Mouse (Mus musculus): Measurements from ENCODE around the gene Daxx. TPM values are rescaled to one million over a fixed set of nuclear protein-coding genes. Genes with fewer than 3 reads are reported as not detected.
"Not testable (repeated sequence)": the region's sequence is repeated elsewhere in the genome, so short reads cannot be mapped to it uniquely, and the experiment has no call there.

Gene Daxx
- polyA plus RNA-seq (2012; rRNA removed), result 56.8 and 65.6 TPM in 2 replicates

DNA sequence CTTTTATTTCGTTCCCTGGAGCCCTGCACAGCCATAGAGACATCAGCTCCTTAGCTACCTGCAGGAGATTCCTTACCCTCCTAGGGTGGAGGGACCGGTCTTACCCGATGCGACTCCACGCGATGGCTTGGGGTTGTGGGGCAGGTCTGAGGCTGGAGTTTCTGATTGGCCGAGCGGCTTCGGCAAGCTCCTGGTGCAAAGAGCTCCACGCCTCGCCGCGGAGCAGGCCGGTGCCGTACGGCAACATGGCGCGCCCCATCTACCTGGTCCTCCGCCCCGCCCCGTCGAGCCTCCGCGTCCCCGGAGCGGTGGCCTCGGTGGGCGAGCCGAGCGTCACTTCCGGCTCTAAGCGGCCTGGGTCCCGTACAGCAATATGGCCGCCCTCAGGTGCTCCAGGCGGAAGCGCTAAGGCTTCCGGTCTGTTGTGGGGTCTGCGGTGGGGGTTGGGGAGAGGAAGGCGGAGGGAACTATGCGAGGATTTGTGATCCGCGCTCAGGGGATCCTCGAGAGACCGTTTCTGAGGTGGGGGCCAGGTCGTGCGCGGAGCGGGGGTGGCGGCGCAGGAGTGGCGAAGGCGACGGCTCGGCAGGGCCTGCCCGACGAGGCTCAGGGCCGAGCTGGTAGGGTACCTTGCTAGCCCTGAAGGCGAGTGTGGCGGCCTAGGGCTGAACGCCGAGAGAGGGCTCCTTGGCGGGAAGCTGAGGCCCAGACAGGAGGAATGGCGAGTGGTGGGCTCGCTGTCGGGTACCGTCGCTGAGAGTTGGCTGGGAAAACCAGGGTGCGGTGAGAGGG lies at the start of gene Daxx:
TSS of gene Daxx (plus strand) at position 338 of the 792 bp plus-strand sequence.
- Histone ChIP-seq H3K4me3 (ENCODE audit: extremely low read depth, insufficient read depth, insufficient read length) (peak within 1 kb of the TSS; percentile 76), H3K4me1 (ENCODE audit: control insufficient read depth, insufficient read depth, insufficient read length) (no peaks in the 10 kb centered on the region; the same call in 1 of the 2 replicates), H3K27ac (ENCODE audit: insufficient read depth, low read length) (peak within 1 kb of the TSS; percentile 92), H3K36me3 (ENCODE audit: control insufficient read depth, insufficient read depth, low read length) (peaks cover 27% of the 10 kb centered on the region), H3K27me3 (ENCODE audit: control insufficient read depth, insufficient read depth, low read length) (no peaks in the 10 kb centered on the region)
- WGBS, result under 1% methylated on average over 68 of the region's 68 CpGs
- DNase-seq (ENCODE audit: low read depth in 1 of 2, low spot score in 2 of 2), result peak; percentile 95 to 99
- TF ChIP-seq POLR2A (IDR thresholded peaks at IDR 0.05; ENCODE audit: low read depth, low read length) (peak; percentile 58), CTCF (IDR thresholded peaks at IDR 0.05; ENCODE audit: extremely low read depth, insufficient read depth, insufficient read length, insufficient replicate concordance) (no peak)

DNA sequence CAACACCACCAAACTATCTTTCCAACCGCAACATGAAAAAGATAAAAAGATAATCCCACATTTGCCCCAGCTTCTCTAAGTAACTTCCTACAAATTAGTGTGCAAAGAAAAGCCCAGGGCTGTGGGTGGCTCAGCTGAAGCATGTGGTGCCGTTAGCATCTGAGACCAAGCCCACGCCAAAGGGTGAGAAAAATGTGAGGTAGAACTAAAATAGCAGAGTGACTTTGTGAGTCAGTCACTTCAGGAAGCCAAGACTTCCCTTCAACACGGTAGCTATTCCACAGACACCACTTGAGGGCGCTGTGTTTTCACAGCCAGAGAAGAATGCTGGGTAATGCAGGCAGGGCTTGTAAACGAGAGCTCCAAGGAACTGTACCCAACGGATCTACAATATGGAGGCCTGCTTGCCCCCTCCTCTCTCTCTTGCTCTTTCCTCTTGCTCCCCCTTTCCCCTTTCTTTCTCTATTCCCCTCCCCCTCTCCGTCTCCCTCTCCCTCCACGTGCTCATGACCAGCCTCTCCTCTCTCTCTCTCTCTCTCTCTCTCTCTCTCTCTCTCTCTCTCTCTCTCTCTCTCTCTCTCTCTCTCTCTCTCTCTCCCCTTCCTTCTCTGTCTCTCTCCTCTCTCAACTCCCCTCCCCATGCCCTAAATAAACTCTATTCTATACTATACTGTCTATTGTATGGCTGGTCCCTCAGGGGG lies 43.7 kb upstream of the Daxx start:
- Histone ChIP-seq H3K4me1 (ENCODE audit: control insufficient read depth, insufficient read depth, insufficient read length) (peaks cover 2% of the 10 kb centered on the region; the same call in 1 of the 2 replicates), H3K36me3 (ENCODE audit: control insufficient read depth, insufficient read depth, low read length) (no peaks in the 10 kb centered on the region), H3K27ac (ENCODE audit: insufficient read depth, low read length) (no peak overlapping the region), H3K27me3 (ENCODE audit: control insufficient read depth, insufficient read depth, low read length) (no peaks in the 10 kb centered on the region), H3K4me3 (ENCODE audit: extremely low read depth, insufficient read depth, insufficient read length) (no peak overlapping the region)
- peak; percentile 59 to 68 for DNase-seq (ENCODE audit: low read depth in 1 of 2, low spot score in 2 of 2)
- TF ChIP-seq CTCF (IDR thresholded peaks at IDR 0.05; ENCODE audit: extremely low read depth, insufficient read depth, insufficient read length, insufficient replicate concordance) (peak; percentile 54; the same call in 1 of the 2 replicates), POLR2A (IDR thresholded peaks at IDR 0.05; ENCODE audit: low read depth, low read length) (no peak)
- WGBS, result 16% methylated on average over 9 of the region's 9 CpGs

DNA sequence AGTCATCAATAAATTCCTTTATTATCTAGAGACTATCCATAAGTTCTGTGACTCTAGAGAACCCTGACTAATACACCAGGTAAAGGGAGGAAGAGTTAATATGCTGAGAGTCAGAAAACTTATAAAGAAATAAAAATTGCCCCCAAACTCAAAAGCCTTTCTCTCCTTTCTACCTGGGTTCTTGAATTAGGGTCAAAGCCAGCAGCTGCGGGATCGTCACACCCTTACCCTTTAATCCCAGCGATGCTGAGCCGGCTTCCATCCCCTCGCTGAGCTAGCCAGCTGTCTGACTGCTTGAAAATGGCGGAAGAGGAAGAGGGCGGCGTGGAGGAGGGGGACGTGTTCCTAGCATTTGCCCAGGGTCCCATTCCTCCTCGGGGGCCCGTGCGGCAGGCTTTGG lies 35.7 kb upstream of the Daxx start, which contains the start of gene Gm7029:
TSS of gene Gm7029 (plus strand) at position 301 of the 400 bp plus-strand sequence.
- not testable (repeated sequence) for DNase-seq (ENCODE audit: low read depth in 1 of 2, low spot score in 2 of 2); H3K27ac ChIP-seq (ENCODE audit: insufficient read depth, low read length); H3K4me3 ChIP-seq (ENCODE audit: extremely low read depth, insufficient read depth, insufficient read length); H3K27me3 ChIP-seq (ENCODE audit: control insufficient read depth, insufficient read depth, low read length); H3K36me3 ChIP-seq (ENCODE audit: control insufficient read depth, insufficient read depth, low read length); H3K4me1 ChIP-seq (ENCODE audit: control insufficient read depth, insufficient read depth, insufficient read length)
- 94% methylated on average over 5 of the region's 12 CpGs for WGBS

DNA sequence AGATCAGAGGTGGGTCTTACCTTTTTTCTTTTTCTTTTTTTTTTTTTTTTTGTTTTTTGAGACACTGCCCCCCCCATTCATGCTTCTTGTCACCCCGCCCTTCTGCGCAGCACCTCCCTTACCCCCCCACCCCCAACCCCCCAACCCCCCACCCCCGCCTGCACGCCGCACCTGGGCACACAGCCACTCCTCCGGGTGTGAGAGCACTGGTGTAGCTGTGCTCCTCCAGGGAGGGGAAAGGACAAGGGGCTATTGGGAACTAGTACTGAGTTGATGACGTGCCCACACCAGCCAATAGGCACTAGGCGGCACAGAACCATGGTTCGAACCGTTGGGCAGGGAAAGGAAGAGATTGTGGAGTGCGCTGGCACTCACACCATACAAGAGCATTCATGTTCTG lies 34.8 kb upstream of the Daxx start:
- Histone ChIP-seq H3K4me1 (ENCODE audit: control insufficient read depth, insufficient read depth, insufficient read length) (no peaks in the 10 kb centered on the region), H3K27me3 (ENCODE audit: control insufficient read depth, insufficient read depth, low read length) (no peaks in the 10 kb centered on the region), H3K4me3 (ENCODE audit: extremely low read depth, insufficient read depth, insufficient read length) (no peak overlapping the region), H3K27ac (ENCODE audit: insufficient read depth, low read length) (no peak overlapping the region), H3K36me3 (ENCODE audit: control insufficient read depth, insufficient read depth, low read length) (no peaks in the 10 kb centered on the region)
- WGBS, result 93% methylated on average over 11 of the region's 11 CpGs
- no peak for DNase-seq (ENCODE audit: low read depth in 1 of 2, low spot score in 2 of 2)
- TF ChIP-seq POLR2A (IDR thresholded peaks at IDR 0.05; ENCODE audit: low read depth, low read length) (no peak), CTCF (IDR thresholded peaks at IDR 0.05; ENCODE audit: extremely low read depth, insufficient read depth, insufficient read length, insufficient replicate concordance) (no peak)

DNA sequence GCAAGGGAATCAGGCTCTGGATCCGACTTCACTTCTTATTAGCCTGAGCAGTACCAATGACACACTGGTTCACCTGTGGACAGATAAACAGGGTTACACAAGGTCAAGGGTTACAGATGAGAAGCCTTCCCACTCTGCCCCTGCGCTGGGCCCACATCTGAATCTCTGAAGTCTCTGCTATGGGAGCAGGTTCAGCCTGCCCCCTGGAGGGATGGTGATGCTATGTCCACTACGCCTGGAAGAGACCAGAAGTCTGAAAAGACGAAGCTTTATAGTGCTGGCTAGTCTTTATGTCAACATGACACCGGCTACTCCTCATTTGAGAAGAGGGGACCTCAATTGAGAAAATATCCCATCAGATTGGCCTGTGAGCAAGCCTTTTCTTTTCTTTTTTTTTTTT lies 33.4 kb upstream of the Daxx start:
- peak in 1 of 2 experiments; percentile 9 for DNase-seq (ENCODE audit: low read depth in 1 of 2, low spot score in 2 of 2)
- H3K36me3 ChIP-seq (ENCODE audit: control insufficient read depth, insufficient read depth, low read length); H3K27ac ChIP-seq (ENCODE audit: insufficient read depth, low read length); H3K27me3 ChIP-seq (ENCODE audit: control insufficient read depth, insufficient read depth, low read length); H3K4me3 ChIP-seq (ENCODE audit: extremely low read depth, insufficient read depth, insufficient read length); H3K4me1 ChIP-seq (ENCODE audit: control insufficient read depth, insufficient read depth, insufficient read length): not testable (repeated sequence)
- WGBS, result 89% methylated on average over 5 of the region's 5 CpGs

DNA sequence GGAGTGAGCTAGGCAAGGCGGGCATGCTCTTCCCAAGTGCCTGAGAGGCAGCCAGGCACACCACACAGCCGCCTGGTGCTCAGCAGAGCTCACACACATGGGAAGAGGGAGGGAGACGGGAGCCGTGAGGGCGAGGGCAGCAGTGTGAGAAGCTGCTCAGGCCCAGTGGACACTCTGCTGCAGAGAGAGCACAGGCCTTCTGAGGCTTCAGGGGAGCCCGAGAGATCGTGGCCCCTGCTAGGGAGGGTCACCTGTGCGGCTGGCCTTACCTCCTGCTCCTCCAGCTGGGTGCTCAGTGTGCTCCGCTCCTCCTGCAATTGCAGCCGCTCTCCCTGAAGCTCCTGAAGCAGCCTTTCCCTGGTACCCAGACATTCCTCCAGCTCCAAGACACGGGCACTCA lies 24.9 kb upstream of the Daxx start:
- 98% methylated on average over 9 of the region's 11 CpGs for WGBS
- H3K27me3 ChIP-seq (ENCODE audit: control insufficient read depth, insufficient read depth, low read length); H3K27ac ChIP-seq (ENCODE audit: insufficient read depth, low read length); H3K4me3 ChIP-seq (ENCODE audit: extremely low read depth, insufficient read depth, insufficient read length); DNase-seq (ENCODE audit: low read depth in 1 of 2, low spot score in 2 of 2); H3K36me3 ChIP-seq (ENCODE audit: control insufficient read depth, insufficient read depth, low read length); H3K4me1 ChIP-seq (ENCODE audit: control insufficient read depth, insufficient read depth, insufficient read length): not testable (repeated sequence)

DNA sequence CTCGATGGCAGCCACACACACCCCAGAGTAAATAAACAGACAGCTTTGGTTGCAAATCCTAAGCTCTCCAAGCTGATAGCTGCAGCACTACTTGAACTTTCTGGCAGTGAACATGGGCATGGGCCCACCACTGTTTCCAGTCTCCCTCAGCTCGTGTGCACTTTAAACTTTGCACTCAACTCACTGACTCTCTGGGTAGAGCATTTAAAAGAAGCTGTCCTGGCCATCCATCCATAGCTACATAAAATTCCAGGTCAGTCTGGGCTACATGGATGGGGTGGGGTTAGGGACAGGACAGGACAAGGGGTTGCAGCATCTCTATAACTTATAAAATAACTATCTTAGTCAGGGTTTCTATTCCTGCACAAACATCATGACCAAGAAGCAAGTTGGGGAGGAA lies 21.4 kb upstream of the Daxx start:
- DNase-seq (ENCODE audit: low read depth in 1 of 2, low spot score in 2 of 2), result not testable (repeated sequence)
- 81% methylated on average over 2 of the region's 2 CpGs for WGBS

DNA sequence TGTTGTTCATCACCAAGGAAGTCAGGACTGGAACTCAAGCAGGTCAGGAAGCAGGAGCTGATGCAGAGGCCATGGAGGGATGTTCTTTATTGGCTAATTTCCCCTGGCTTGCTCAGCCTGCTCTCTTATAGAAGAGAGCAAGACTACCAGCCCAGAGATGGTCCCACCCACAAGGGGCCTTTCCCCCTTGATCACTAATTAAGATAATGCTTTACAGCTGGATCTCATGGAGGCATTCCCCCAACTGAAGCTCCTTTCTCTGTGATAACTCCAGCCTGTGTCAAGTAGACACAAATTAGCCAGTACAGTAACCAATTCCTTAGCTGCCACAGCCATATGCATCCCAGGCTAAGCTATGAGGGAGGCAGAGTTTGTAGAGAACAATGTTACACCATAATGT lies 21.0 kb upstream of the Daxx start:
- DNase-seq (ENCODE audit: low read depth in 1 of 2, low spot score in 2 of 2); H3K4me1 ChIP-seq (ENCODE audit: control insufficient read depth, insufficient read depth, insufficient read length); H3K27ac ChIP-seq (ENCODE audit: insufficient read depth, low read length); H3K4me3 ChIP-seq (ENCODE audit: extremely low read depth, insufficient read depth, insufficient read length); H3K36me3 ChIP-seq (ENCODE audit: control insufficient read depth, insufficient read depth, low read length); H3K27me3 ChIP-seq (ENCODE audit: control insufficient read depth, insufficient read depth, low read length): not testable (repeated sequence)

More for the DNA sequence above, 21.4 kb upstream of the Daxx start:
- not testable (repeated sequence) for H3K27ac ChIP-seq (ENCODE audit: insufficient read depth, low read length); H3K27me3 ChIP-seq (ENCODE audit: control insufficient read depth, insufficient read depth, low read length); H3K4me3 ChIP-seq (ENCODE audit: extremely low read depth, insufficient read depth, insufficient read length); H3K36me3 ChIP-seq (ENCODE audit: control insufficient read depth, insufficient read depth, low read length); H3K4me1 ChIP-seq (ENCODE audit: control insufficient read depth, insufficient read depth, insufficient read length)

DNA sequence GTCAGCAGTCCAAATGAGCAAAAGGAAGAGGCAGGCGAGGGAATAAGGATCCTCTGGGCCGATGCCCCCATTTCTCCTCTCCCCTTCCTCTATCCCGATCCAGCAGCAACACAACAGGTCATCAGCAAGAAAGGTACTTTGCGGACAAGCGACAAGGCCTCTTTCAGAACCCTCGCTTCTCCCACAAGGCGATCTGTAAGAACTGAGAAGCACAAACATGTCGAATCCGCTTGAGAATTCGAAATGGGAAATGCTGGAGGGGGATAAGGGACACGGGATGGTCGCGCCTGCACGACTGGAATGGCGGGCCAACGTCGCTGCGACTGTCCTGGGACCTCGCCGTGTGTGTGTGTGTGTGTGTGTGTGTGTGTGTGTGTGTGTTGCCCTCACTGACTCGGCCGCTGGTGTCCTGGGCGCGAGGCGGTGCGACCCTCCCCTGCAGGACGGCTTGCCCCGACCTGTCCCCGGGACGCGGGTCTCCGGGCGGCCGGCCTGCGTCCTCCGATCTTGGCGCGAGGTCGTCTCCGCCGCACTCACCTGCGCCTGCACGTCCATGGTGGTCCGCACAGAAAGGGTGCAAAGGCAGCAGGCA lies 19.2 kb upstream of the Daxx start:
- H3K4me1 ChIP-seq (ENCODE audit: control insufficient read depth, insufficient read depth, insufficient read length); H3K27ac ChIP-seq (ENCODE audit: insufficient read depth, low read length); DNase-seq (ENCODE audit: low read depth in 1 of 2, low spot score in 2 of 2); H3K36me3 ChIP-seq (ENCODE audit: control insufficient read depth, insufficient read depth, low read length); H3K27me3 ChIP-seq (ENCODE audit: control insufficient read depth, insufficient read depth, low read length): not testable (repeated sequence)
- whole genome bisulfite sequencing, result 1% methylated on average over 41 of the region's 44 CpGs
- H3K4me3 ChIP-seq (ENCODE audit: extremely low read depth, insufficient read depth, insufficient read length), result peak overlapping the region; percentile 74
